Mouse (Mus musculus): ENCODE measurements at regions not wholly inside any gene's neighbourhood (a gene's known extent, or its start where the extent isn't known, plus 50 kb on each side); places are given as distances from the start of the nearest gene placed in this dataset.

DNA sequence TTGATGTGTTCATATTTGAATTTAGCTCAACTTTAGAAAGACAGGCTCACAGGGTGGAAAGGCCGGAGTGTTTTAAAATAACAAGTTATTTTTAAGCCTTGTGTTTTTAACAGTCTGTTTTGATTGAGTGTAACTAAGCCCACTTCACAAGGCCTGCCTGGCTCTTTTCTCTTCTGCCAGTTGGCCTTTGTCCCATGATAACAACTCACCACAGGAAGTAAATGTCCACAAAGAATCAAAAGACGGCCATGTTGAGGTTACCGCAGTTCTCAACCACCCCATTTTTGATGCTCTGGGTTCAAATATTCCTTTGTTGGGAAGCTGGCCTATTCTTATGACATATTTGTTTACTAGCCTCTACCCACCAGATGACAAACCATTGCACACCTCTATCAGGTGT lies 423.7 kb upstream of the Ercc4 start:
- no peak overlapping the region for H3K4me3 ChIP-seq (ENCODE audit: control insufficient read depth, low read depth, low read length)
- no peaks in the 10 kb centered on the region for H3K4me1 ChIP-seq (ENCODE audit: control insufficient read depth, insufficient read depth, low read length)
- H3K27me3 ChIP-seq (ENCODE audit: control insufficient read depth, insufficient read depth, low read length) = no peaks in the 10 kb centered on the region
- no peaks in the 10 kb centered on the region for H3K36me3 ChIP-seq (ENCODE audit: control insufficient read depth, insufficient read depth, low read length)
- no peak for TF ChIP-seq CTCF (IDR thresholded peaks at IDR 0.05; ENCODE audit: control insufficient read depth, insufficient read depth, insufficient replicate concordance, low read depth, low read length)
- TF ChIP-seq POLR2A (IDR thresholded peaks at IDR 0.05; ENCODE audit: control insufficient read depth, low read depth, low read length) = no peak
- no peak overlapping the region for H3K27ac ChIP-seq (ENCODE audit: control insufficient read depth, insufficient read depth, low read depth, low read length)

DNA sequence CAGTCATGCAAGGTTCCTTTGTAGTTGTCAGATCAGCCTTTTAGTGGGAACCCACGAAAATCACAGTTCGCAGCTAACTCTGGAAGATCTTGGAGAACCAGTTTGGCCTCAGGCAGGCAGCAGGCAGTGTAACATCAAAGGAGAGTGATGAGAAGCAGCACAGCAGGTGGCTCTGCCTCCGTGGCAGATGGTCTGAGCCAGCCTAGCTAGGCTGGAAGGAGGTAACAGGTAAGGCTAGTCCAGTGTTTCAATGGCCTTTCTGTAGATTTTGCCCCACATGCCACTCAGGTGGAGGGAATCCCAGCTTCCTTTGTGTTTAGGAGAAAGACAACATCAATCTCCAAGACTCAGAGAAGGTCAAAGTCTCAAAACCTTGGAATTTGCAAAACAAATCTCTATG lies 417.7 kb upstream of the Ercc4 start:
- TF ChIP-seq POLR2A (IDR thresholded peaks at IDR 0.05; ENCODE audit: control insufficient read depth, low read depth, low read length) (no peak), CTCF (IDR thresholded peaks at IDR 0.05; ENCODE audit: control insufficient read depth, insufficient read depth, insufficient replicate concordance, low read depth, low read length) (no peak)

DNA sequence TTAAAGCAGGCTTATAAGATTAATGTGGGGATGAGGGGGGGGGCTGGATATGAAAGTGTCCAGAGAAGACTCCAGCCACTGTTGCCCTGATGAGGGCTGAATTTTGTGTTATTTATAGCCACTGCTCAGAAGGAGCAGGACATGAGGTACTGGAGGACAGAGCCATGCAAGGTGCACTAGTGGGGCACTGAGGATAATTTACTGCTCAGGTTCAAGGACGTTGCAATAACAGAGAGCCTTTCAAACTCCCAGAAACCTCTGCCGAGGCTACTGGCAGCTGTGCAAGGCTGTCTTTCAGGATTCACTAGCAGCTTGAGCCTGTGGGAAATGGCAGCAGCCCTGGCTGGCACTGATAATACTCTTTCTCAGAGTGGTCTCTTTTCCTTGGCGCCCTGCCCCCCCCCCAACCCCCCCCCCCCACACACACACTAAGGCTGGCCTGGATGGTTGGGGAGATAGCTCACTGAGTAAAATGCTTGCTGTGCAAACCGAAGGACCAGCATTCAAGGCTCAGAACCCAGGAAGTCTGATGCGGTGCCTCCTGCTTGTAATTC lies 416.7 kb upstream of the Ercc4 start:
- H3K4me1 ChIP-seq (ENCODE audit: control insufficient read depth, insufficient read depth, low read length) = peaks cover 3% of the 10 kb centered on the region
- H3K4me3 ChIP-seq (ENCODE audit: control insufficient read depth, low read depth, low read length) = no peak overlapping the region
- H3K27ac ChIP-seq (ENCODE audit: control insufficient read depth, insufficient read depth, low read depth, low read length) = no peak overlapping the region
- no peaks in the 10 kb centered on the region for H3K27me3 ChIP-seq (ENCODE audit: control insufficient read depth, insufficient read depth, low read length)
- no peak for TF ChIP-seq POLR2A (IDR thresholded peaks at IDR 0.05; ENCODE audit: control insufficient read depth, low read depth, low read length)
- H3K36me3 ChIP-seq (ENCODE audit: control insufficient read depth, insufficient read depth, low read length) = no peaks in the 10 kb centered on the region

More for the DNA sequence above, 417.7 kb upstream of the Ercc4 start:
- no peak overlapping the region for H3K4me3 ChIP-seq (ENCODE audit: control insufficient read depth, low read depth, low read length)
- H3K36me3 ChIP-seq (ENCODE audit: control insufficient read depth, insufficient read depth, low read length) = no peaks in the 10 kb centered on the region
- H3K27ac ChIP-seq (ENCODE audit: control insufficient read depth, insufficient read depth, low read depth, low read length) = no peak overlapping the region
- no peaks in the 10 kb centered on the region for H3K27me3 ChIP-seq (ENCODE audit: control insufficient read depth, insufficient read depth, low read length)
- H3K4me1 ChIP-seq (ENCODE audit: control insufficient read depth, insufficient read depth, low read length) = peaks cover 3% of the 10 kb centered on the region

DNA sequence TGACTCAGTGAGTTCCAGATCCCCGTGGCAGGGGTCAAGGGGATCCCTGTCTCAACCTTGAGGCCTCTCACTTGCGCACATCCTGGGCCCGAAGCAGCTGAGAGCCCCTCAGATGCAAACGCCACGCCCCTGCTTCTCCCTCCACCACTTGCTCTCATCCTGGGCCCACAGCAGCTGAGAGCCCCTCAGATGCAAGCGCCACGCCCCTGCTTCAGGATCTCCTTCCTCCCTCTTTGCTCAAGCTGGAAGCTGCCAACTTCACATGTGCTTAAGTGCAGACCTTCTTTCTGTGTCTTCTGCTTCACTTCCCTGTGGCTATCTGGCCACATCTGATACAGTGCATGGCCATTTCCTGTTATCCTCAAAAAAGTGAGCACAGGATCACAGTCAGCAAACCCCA lies 416.1 kb upstream of the Ercc4 start:
- no peaks in the 10 kb centered on the region for H3K36me3 ChIP-seq (ENCODE audit: control insufficient read depth, insufficient read depth, low read length)
- H3K4me3 ChIP-seq (ENCODE audit: control insufficient read depth, low read depth, low read length) = no peak overlapping the region
- no peak overlapping the region for H3K27ac ChIP-seq (ENCODE audit: control insufficient read depth, insufficient read depth, low read depth, low read length)
- H3K27me3 ChIP-seq (ENCODE audit: control insufficient read depth, insufficient read depth, low read length) = no peaks in the 10 kb centered on the region
- TF ChIP-seq POLR2A (IDR thresholded peaks at IDR 0.05; ENCODE audit: control insufficient read depth, low read depth, low read length) = no peak
- TF ChIP-seq CTCF (IDR thresholded peaks at IDR 0.05; ENCODE audit: control insufficient read depth, insufficient read depth, insufficient replicate concordance, low read depth, low read length) = no peak
- peaks cover 3% of the 10 kb centered on the region for H3K4me1 ChIP-seq (ENCODE audit: control insufficient read depth, insufficient read depth, low read length)

DNA sequence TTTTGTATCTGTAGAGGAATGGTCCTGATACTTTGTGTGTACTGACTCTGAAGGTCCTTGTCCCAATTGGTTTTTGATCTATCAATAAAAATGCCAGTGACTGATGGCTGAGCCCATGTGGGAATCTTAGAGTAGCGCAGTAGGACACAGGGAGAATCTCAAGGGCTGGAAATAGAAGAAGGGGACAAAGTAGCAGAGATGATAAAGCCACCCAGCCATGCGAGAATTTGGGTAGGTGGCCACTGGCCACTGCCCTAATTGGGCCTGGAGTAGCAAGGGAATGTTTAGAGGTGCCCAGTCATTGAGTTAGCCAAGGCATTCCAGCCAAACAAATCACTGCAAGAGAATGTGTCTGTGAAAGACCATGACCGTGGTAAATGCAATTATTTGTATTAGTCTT lies 414.8 kb upstream of the Ercc4 start:
- no peak overlapping the region for H3K27ac ChIP-seq (ENCODE audit: control insufficient read depth, insufficient read depth, low read depth, low read length)
- peaks cover 3% of the 10 kb centered on the region for H3K4me1 ChIP-seq (ENCODE audit: control insufficient read depth, insufficient read depth, low read length)
- no peaks in the 10 kb centered on the region for H3K36me3 ChIP-seq (ENCODE audit: control insufficient read depth, insufficient read depth, low read length)
- TF ChIP-seq CTCF (IDR thresholded peaks at IDR 0.05; ENCODE audit: control insufficient read depth, insufficient read depth, insufficient replicate concordance, low read depth, low read length) (no peak), POLR2A (IDR thresholded peaks at IDR 0.05; ENCODE audit: control insufficient read depth, low read depth, low read length) (no peak)
- H3K4me3 ChIP-seq (ENCODE audit: control insufficient read depth, low read depth, low read length) = no peak overlapping the region
- no peaks in the 10 kb centered on the region for H3K27me3 ChIP-seq (ENCODE audit: control insufficient read depth, insufficient read depth, low read length)

DNA sequence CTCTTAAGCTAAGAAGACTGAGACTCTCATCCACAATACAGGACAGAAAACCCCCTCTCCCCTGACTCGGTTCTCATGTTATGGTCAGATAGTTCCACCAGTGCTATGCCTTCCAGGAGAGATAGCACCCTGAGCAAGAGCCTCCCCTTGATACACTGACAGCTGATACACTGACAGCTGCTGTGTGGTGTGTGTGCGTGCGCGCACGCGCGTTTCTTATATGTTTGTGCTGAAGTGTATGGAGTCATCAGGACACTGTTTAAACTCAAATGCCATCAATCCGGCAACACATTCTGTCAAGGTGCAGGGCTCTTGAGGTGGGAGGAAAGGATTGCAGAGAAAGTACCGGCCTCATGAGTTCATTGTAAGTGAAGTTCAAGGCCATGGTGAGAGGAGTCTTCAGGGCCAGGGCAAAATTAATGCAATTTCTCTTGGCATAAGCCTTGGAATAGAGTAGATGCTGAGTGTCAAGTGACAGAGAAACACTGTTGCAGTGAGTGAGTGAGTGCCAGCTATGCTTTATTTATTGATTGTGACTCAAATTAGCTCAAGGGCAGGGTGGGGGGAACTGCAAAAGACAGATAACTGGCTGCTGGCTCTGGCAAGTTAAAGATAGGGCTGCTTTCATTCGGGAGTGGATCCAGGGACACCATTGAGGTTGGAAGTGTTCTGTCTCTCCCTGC lies 412.4 kb upstream of the Ercc4 start:
- H3K27me3 ChIP-seq (ENCODE audit: control insufficient read depth, insufficient read depth, low read length) = no peaks in the 10 kb centered on the region
- peaks cover 3% of the 10 kb centered on the region for H3K4me1 ChIP-seq (ENCODE audit: control insufficient read depth, insufficient read depth, low read length)
- no peaks in the 10 kb centered on the region for H3K36me3 ChIP-seq (ENCODE audit: control insufficient read depth, insufficient read depth, low read length)
- no peak overlapping the region for H3K4me3 ChIP-seq (ENCODE audit: control insufficient read depth, low read depth, low read length)
- H3K27ac ChIP-seq (ENCODE audit: control insufficient read depth, insufficient read depth, low read depth, low read length) = no peak overlapping the region
- TF ChIP-seq POLR2A (IDR thresholded peaks at IDR 0.05; ENCODE audit: control insufficient read depth, low read depth, low read length) (no peak), CTCF (IDR thresholded peaks at IDR 0.05; ENCODE audit: control insufficient read depth, insufficient read depth, insufficient replicate concordance, low read depth, low read length) (no peak)

DNA sequence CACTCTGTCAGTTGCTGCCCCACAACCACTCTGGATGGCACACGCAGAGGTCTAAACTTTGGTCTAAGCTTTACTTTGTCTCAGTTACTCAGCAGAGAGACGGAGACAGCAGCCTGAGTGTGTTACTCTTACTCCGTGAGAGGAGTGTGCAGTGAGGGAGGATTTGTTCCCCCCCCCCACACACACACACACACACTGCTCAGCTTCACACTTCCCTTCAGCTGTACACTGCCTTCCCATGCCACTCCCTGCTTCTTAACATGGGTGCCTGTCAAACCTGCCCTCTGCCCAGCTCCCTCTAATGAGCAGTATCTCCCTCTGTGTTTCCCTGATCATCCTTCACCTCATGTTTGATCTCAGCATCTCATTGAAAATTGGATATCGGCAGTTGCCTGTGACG lies 409.9 kb upstream of the Ercc4 start:
- Histone ChIP-seq H3K36me3 (ENCODE audit: control insufficient read depth, insufficient read depth, low read length) (no peaks in the 10 kb centered on the region), H3K27me3 (ENCODE audit: control insufficient read depth, insufficient read depth, low read length) (no peaks in the 10 kb centered on the region), H3K4me1 (ENCODE audit: control insufficient read depth, insufficient read depth, low read length) (no peaks in the 10 kb centered on the region), H3K4me3 (ENCODE audit: control insufficient read depth, low read depth, low read length) (no peak overlapping the region), H3K27ac (ENCODE audit: control insufficient read depth, insufficient read depth, low read depth, low read length) (no peak overlapping the region)
- no peak for TF ChIP-seq CTCF (IDR thresholded peaks at IDR 0.05; ENCODE audit: control insufficient read depth, insufficient read depth, insufficient replicate concordance, low read depth, low read length)
- no peak for TF ChIP-seq POLR2A (IDR thresholded peaks at IDR 0.05; ENCODE audit: control insufficient read depth, low read depth, low read length)
